Mouse (Mus musculus) right cerebral cortex, postnatal 4 days (tissue): Measurements from ENCODE around the gene Tbx22.
A peak's percentile ranks its signal among the peaks of the same experiment; 100 is the strongest.

Source experiments
- DNase-seq: peaks from one replicate; pipeline ENCODE4 v3.0.0-alpha.2; 2022

Gene Tbx22

GRCm38 (mm10) chrX:107667664-107668063 is at the start of gene Tbx22:
Gene Tbx22 (plus strand): TSS chrX:107667964.
- no peak for DNase-seq

GRCm38 (mm10) chrX:107668677-107669076 is 913 bp downstream of the Tbx22 start:
- no peak for DNase-seq

GRCm38 (mm10) chrX:107679203-107679602 is 11.4 kb downstream of the Tbx22 start:
- DNase-seq, result peak; percentile 3

- DNase-seq, result no peak
Observed at GRCm38 (mm10) chrX:107708584-107708983, 40.8 kb downstream of the Tbx22 start.

GRCm38 (mm10) chrX:107723541-107723940 is 55.8 kb downstream of the Tbx22 start:
- no peak for DNase-seq
